Mouse (Mus musculus) layer of hippocampus, postnatal 25 days (tissue): ENCODE results near the gene Man1b1. TPM values are rescaled to one million over a fixed set of nuclear protein-coding genes. Genes with fewer than 3 reads are reported as not detected.

Experiments
- DNase-seq, 2 experiments: peaks; one replicate each; pipeline ENCODE4 v3.0.0; 2022; ENCODE audit warnings: mixed read lengths in 2 of 2, low spot score in 1 of 2; ENCODE audit errors: extremely low spot score in 1 of 2
- total RNA-seq, 2 experiments: library from RNA; stranded (reverse); gene quantifications; 2 replicates each; pipeline ENCODE4 v1.2.3; 2021

The Man1b1 gene
- 10 to 100 TPM; 53.7 to 56.1 TPM for total RNA-seq

DNA sequence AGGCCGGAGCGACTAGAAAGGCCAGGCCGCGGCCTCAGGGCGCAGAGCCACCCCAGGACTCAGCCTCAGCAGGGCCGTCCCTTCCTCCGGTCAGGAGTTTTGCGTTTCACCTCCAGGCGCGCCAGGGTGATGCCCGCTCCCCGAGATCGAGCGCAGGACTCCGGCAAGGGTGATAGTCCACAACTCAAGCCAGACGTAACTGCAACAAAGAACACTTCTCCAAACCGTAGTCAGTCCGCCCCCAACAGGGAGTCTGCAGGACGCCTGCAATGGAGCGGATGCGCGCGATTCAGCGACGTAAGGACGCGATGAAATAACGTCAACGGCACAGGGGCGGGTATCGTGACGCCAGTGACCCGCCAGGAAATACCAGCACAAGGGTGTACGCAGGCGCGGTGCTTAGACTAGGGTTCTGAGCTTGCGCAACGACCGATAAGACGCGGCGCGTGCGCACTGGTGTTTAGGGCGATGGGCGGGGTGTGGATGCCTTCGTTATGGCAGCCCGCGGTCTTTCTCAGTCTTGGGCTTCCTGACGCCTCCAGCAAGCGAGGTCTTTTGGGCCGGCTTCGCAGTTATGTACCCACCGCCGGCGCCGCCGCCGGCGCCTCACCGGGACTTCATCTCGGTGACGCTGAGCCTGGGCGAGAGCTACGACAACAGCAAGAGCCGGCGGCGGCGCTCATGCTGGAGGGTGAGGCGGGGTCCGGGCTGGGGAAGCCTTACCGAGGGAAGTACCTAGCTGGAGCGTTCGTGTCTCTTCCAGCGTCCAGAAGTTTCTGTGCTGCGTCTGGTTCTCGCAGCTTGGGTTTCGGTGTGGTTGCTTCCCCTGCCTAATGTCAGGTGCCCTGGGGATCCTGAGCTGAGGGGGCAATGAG, at the start of gene Man1b1:
Man1b1 (plus strand) TSS at position 53 of the 875 bp plus-strand sequence.
- peak; percentile 98 to 99 for DNase-seq

DNA sequence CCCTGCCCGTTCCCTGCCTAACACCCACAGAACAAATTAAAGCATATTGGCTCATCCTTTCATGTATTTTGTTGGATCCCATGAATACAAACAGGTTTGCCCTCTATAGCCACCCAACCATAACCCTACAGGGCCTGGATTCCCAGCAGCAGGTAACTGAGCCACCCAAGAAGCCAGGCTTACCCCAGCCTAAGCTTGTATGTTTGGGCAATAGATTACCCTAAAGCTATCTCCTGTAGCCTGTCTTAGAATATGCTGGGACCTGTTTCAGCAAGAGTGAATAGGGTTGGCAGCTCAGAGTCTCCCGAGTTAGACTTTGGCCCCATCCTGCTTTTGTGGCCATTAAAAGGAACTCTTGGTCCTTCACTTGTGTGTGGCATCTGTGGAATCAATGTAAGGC, 46.6 kb upstream of the Man1b1 start:
- no peak for DNase-seq

DNA sequence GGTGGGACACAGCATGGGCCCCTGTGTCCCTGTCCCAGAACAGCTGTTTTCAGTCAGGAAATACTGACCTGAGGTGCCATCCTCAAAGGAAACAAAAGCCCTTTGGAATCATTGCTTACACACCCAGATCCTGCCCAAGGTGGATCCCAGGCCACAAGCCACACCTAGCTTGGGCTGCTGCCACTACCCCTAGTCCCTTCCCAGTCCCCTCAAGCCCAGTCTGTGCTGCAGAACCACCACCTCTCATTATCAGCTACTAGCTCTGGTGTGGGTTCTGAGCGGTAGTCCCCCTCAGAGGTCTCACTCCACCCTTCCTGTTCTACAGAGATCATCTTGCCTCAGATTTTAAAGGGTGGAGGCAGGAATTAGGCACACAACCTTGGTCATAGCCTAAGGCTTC, 45.8 kb upstream of the Man1b1 start:
- DNase-seq: no peak

- no peak for DNase-seq
Observed at GRCm38 (mm10) chr2:25286837-25287636, 45.1 kb upstream of the Man1b1 start.

DNA sequence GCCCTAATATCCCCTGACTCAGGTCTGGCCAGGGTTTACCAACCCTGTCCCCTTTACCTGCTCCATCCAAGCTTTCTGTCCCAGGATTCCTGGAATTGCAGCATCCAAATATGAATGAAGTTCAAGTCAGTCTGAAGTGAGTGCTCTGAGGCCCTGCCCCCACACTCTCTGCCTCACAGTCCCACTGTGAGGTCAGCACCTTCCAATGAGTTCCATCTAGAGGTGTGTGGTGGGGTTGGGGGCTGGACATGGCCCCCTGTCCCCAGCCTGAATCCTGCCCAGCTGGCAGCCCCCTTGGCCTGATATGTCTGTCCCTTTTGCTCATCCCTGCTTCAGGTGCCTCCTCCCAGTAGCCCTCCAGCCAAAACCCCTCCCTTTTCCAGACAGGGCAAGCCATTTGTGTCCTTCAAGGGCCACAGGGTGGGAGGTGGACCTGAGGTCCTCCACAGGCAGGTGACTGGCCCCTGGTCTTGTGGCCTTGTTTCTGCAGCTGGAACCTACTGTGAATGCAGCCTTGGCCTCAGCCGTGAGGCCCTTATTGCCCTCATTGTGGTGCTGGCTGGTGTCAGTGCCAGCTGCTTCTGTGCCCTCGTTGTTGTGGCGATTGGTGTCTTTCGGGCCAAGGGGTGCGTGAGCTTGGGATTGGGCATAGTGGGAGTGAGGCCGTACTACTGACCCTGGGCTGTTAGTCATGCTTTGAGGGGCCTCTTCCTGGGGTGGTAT, 44.0 kb upstream of the Man1b1 start, which contains the start of gene Tmem210:
Tmem210 (plus strand) TSS at position 219 of the 723 bp plus-strand sequence.
- no peak for DNase-seq

- no peak for DNase-seq
Observed at GRCm38 (mm10) chr2:25288734-25289345, 43.3 kb upstream of the Man1b1 start.

DNA sequence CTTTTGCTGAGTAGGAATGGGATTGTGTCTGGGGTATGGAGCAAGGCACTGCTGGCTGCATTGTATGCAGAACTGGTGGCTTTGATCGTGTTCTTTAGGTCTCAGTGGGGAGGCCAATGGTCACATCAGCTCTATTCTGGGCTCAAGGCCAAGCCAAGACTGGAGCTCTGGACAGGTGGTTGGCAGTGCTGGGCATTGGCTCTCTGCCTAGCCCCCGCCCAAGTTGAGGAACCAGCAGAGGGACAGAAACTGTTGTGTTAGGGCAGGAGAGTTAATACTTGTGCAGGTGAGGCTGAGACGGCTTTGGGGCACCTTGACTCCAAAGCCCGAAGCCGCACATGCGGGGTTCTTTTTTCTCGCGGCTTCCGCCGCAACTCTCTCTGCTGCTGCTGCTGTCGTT, 42.5 kb upstream of the Man1b1 start, which contains the start of gene Lrrc26:
Lrrc26 (plus strand) TSS at position 265 of the 400 bp plus-strand sequence.
- DNase-seq: no peak

DNA sequence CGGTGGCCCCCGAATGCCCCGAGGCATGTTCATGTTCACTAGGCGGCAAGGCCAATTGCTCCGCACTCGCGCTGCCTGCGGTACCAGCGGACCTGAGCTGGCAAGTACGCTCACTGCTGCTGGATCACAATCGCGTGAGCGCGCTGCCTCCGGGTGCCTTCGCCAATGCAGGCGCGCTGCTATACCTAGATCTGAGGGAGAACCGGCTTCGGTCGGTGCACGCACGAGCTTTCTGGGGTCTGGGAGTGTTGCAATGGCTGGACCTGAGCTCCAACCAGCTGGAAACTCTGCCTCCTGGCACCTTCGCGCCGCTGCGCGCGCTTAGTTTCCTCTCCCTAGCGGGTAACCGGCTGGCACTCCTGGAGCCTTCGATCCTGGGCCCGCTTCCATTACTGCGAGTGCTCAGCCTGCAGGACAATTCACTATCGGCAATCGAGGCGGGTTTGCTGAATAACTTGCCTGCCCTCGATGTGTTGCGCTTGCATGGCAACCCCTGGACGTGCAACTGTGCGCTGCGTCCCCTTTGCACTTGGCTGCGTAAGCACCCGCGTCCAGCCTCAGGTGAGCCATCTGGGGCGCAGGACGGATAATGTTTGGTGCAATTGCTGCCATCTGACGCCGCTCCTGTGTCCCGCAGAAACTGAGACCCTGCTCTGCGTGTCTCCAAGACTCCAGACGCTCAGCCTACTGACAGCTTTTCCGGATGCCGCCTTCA, 41.9 kb upstream of the Man1b1 start:
- DNase-seq: peak; percentile 52 to 70

DNA sequence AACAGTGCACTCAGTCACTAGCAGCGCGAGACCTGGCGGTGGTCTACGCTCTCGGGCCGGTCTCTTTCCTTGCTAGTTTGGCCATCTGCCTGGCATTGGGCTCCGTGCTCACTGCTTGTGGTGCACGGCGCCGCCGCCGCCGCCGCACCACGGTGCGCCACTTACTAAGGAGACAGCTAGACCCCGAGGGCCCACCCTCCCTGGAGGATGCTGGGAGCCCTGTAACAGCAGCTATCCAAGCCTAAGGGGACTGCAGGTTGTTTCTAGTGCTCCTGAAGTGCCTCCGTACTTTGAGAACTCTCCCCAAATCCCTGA, 41.4 kb upstream of the Man1b1 start:
- DNase-seq: peak in 1 of 2 experiments; percentile 53

DNA sequence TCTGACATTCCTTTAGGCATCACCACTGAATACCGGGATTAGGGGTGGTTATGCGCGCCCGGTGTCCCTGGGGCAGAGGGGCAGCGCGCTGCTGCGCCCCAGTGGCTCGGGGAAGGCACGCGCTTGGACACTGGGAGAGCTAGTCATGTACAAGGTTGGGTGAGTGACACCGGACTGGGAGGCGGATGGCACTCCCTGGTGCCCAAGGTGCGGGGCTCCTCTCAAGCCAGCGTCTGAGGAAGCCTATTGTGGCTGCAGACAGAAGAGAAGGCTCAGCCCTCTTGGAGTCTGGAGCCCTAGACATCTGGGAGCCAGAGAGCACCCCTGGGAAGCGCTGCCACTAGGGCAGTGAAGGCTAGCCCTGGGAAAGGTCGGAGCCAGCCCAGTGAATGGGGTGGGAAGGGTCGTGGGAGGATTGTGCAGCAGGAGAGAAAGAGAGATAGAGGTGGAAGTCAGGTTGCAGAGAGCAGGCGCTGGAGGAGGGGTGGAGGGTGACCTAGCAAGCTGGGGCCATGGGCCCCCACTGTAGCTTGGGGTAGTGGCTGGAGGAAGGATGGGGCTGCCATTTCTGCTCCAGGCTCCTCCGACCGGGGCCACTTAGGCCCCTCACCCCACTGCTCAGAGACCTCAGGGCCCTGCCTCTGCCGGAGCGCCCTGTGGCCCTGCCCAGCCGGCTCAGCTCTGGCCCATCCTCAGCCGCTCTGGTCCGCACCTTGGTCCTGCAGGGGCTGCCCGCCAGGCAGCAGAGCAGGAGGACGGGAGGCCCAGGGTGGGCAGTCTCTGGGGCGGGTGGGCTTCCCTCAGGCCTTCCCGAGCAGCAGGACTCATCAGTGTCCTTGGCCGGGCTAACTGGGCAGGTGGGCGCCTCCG, 40.7 kb upstream of the Man1b1 start:
- DNase-seq: no peak

- no peak for DNase-seq
Observed at GRCm38 (mm10) chr2:25292054-25292544, 40.0 kb upstream of the Man1b1 start.

DNA sequence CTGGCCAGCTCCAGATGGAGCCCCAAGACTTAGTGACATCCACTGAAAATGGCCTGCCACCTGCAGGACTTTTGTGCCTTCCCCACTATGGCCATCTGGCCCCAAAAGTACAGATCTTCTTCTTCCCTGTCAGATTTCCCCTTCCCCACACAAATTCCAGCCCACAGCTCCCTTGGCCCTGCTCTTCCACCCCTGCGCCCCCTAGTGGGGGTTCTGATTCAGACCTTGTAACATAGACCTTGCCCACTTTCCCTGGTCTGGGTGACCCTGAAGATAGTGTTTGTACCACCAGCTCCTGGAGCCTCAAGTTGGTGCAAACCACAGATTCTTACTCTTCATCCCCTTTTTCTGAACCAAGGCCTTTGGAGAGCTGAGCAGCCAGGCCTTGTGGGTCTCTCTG, 39.3 kb upstream of the Man1b1 start:
- DNase-seq: peak; percentile 72 to 89

GRCm38 (mm10) chr2:25293706-25294105, 38.4 kb upstream of the Man1b1 start:
- DNase-seq: no peak

DNA sequence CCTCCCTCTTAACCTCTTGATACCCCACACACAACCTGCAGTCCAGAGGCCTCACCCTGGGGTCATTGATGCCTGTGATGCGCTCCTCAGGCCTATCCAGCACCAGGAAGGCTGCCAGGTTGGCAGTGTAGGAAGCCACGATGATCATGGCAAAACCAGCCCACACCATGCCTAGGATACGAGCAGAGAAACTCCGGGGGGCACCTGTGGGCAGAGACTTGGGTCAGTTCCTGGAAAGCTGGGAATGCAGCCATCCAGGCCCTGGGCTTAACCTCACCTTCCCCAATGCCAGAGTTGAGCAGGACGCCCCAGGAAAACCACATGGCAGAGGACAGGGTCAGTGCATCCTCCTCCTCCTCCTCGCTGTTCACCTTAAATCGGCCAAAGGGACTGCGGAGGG, 35.0 kb upstream of the Man1b1 start:
- no peak for DNase-seq

GRCm38 (mm10) chr2:25298046-25298445, 34.1 kb upstream of the Man1b1 start:
- no peak for DNase-seq

GRCm38 (mm10) chr2:25303452-25303851, 28.7 kb upstream of the Man1b1 start:
- no peak for DNase-seq

DNA sequence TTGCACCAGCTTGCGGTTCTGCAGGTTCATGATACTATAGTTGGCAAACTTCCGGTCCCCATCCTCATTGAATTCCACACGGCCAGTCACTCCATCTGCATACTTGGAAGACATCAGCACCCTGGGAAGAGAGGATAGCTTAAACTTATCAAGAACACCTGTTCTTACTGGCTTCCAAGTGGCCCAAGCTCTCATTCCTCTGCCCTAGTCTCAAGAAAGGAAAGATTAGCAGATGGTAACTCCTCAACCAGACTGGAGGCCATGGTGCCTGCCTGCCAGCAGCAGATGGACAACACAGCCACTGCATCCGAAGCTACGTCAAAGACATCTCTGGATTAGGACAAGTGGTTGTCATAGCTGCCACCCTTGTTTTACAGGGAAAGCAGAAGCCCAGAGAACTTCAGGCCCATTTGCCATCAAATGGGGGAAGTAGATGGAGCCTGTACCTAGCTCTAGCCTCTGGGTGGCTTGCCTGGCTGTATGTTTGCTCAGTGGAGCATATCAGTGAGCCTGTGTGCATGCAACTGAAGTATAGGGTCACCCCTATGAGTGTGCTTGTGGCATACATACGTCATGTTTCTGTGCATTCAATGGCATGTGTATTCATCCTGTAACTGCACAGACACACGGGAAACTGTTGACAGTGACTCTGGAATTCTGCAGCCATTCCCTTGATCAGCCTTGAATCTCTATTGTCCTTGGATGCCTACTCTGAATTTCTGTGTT, 28.0 kb upstream of the Man1b1 start:
- DNase-seq: no peak
